Mouse (Mus musculus): ENCODE measurements around the gene Tmem120a. TPM values are rescaled to one million over a fixed set of nuclear protein-coding genes. Genes with fewer than 3 reads are reported as not detected.
A peak's percentile ranks its signal among the peaks of the same experiment; 100 is the strongest.

Gene Tmem120a
- polyA plus RNA-seq, 1 experiment from 2014 or later, result 18.9 TPM

DNA sequence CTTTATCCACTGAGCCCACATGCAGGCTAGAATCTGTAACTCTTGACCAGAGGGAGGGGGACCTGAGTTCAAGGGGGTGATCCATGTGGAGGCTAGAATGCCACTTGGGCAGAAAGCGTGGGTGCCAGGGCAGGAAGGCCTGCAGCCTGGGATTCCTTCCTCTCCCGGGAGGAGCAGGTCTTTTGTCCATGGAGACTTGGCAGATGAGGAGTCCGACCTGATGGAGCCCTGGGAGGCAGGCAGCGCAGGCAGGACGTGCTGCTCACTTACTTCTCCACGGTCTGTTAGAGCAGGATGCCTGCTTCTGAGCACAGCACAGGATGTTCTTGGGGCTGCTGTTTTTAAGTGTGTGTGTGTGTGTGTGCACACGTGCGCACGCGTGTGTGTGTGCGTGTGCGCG is 37.2 kb downstream of the Tmem120a start:
- Histone ChIP-seq H3K4me3 (replicated peaks) (no peak overlapping the region), H3K27me3 (no peaks in the 10 kb centered on the region), H3K4me1 (replicated peaks) (peaks cover 41% of the 10 kb centered on the region), H3K36me3 (replicated peaks) (peaks cover 16% of the 10 kb centered on the region; the same call in 1 of the 2 replicates), H3K4me2 (no peak overlapping the region), H3K27ac (replicated peaks) (no peak overlapping the region), H3K9ac (no peak overlapping the region), H3K9me3 (replicated peaks) (no peaks in the 10 kb centered on the region)
- 84% methylated on average over 13 of the region's 13 CpGs for WGBS (ENCODE audit: insufficient replicate concordance)
- no peak for ATAC-seq (ENCODE audit: insufficient read depth)

DNA sequence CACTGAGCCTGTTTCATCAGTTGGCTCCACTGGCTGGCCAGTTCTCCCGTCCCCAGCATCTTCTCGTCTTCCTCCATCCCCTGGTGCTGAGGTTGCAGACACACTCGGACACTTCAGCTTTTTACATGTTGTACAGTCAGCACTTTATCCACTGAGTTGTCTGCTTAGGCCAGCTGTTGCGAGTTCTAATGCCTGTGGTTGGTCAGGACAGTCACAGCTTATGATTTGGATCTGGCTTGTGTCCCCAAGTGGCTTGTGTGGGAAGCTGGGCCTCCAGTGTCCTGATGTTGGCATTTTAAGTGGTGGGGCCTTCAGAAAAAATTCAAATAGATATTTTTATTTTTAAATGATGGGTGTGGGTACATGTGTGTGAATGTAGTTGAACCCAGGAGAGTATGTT is 38.9 kb downstream of the Tmem120a start:
- Histone ChIP-seq H3K4me1 (replicated peaks) (peaks cover 27% of the 10 kb centered on the region), H3K27ac (replicated peaks) (no peak overlapping the region), H3K4me2 (no peak overlapping the region), H3K27me3 (no peaks in the 10 kb centered on the region), H3K9me3 (replicated peaks) (no peaks in the 10 kb centered on the region), H3K9ac (no peak overlapping the region), H3K36me3 (replicated peaks) (peaks cover 13% of the 10 kb centered on the region; the same call in 1 of the 2 replicates), H3K4me3 (replicated peaks) (no peak overlapping the region)
- no peak for ATAC-seq (ENCODE audit: insufficient read depth)
- WGBS (ENCODE audit: insufficient replicate concordance), result 65% methylated on average over 4 of the region's 4 CpGs

DNA sequence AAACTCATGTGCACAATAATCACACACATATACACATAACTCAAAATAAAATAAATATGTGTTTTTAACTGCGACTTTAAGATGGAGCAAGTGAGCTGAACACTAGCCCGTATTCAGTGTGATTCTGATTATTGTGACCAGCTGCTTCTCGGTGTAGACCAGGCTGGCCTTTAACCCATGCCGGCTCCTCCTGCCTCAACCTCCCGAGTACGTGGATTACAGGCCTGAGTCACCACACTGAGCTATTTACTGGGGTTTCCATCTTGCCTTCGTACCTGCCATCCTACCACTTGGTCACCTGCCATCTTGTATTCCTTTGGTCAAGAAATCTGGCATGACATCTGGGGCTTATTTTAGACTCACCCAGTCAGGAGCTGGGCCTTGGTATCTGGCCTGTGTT is 40.8 kb downstream of the Tmem120a start:
- Histone ChIP-seq H3K27me3 (no peaks in the 10 kb centered on the region), H3K9me3 (replicated peaks) (no peaks in the 10 kb centered on the region), H3K4me1 (replicated peaks) (peaks cover 20% of the 10 kb centered on the region), H3K4me2 (no peak overlapping the region), H3K27ac (replicated peaks) (no peak overlapping the region), H3K36me3 (replicated peaks) (peaks cover 16% of the 10 kb centered on the region; the same call in 1 of the 2 replicates), H3K9ac (no peak overlapping the region), H3K4me3 (replicated peaks) (no peak overlapping the region)
- ATAC-seq (ENCODE audit: insufficient read depth), result no peak
- WGBS (ENCODE audit: insufficient replicate concordance), result 78% methylated on average over 7 of the region's 7 CpGs

DNA sequence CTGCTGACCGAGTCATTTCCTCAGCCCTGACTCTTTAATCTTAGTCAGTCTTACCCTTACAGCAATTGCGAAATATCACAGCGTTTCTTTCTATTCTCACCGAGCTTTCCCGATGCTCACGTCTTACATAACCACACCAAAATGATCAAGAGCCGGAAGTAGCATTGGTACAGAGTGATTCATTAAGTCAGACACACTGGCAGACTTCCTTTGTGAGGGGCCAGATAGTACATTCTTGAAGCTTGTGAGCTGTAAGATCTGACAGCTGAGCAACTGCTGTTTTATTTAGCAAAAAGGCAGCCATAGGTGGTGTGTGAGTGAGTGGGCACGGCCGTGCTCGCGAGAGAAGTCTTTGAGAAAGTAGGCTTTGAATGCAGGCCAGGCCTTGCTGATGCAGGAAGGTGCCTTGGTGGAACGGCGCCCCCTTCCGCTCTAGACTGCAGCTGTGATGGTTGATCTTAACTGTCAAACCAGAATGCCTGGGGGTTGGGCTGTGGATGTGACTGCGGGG is 41.5 kb downstream of the Tmem120a start:
- Histone ChIP-seq H3K9me3 (replicated peaks) (no peaks in the 10 kb centered on the region), H3K4me2 (no peak overlapping the region), H3K27me3 (no peaks in the 10 kb centered on the region), H3K9ac (no peak overlapping the region), H3K36me3 (replicated peaks) (peaks cover 16% of the 10 kb centered on the region; the same call in 1 of the 2 replicates), H3K4me3 (replicated peaks) (no peak overlapping the region), H3K27ac (replicated peaks) (no peak overlapping the region), H3K4me1 (replicated peaks) (peaks cover 15% of the 10 kb centered on the region)
- peak; percentile 26; the same call in 1 of the 2 replicates for ATAC-seq (ENCODE audit: insufficient read depth)
- WGBS (ENCODE audit: insufficient replicate concordance), result 12% methylated on average over 15 of the region's 15 CpGs

DNA sequence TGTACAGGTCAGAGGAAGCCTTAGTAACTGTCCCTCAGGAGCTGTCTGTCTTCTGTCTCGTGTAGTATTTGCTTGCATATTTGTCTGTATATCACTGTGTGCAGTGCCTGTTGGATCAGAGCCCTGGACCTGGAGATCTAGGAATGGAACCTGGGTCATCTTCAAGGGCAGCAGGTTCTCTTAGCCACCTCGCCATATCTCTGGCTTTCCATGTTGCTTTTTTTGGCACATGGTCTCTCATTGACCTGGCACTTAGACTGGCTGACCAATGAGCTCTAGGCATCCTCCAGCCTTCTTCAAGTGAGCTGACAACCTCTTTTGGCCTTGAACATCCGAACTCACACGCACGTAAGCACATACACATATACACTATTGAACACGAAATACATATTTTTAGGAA is 42.1 kb downstream of the Tmem120a start:
- no peak for ATAC-seq (ENCODE audit: insufficient read depth)
- H3K9ac ChIP-seq, result no peak overlapping the region
- H3K36me3 ChIP-seq (replicated peaks), result peaks cover 12% of the 10 kb centered on the region; the same call in 1 of the 2 replicates
- no peak overlapping the region for H3K4me2 ChIP-seq
- no peaks in the 10 kb centered on the region for H3K27me3 ChIP-seq
- WGBS (ENCODE audit: insufficient replicate concordance), result 58% methylated on average over 6 of the region's 6 CpGs
- no peaks in the 10 kb centered on the region for H3K9me3 ChIP-seq (replicated peaks)
- no peak overlapping the region for H3K4me3 ChIP-seq (replicated peaks)
- peaks cover 10% of the 10 kb centered on the region for H3K4me1 ChIP-seq (replicated peaks)
- no peak overlapping the region for H3K27ac ChIP-seq (replicated peaks)

DNA sequence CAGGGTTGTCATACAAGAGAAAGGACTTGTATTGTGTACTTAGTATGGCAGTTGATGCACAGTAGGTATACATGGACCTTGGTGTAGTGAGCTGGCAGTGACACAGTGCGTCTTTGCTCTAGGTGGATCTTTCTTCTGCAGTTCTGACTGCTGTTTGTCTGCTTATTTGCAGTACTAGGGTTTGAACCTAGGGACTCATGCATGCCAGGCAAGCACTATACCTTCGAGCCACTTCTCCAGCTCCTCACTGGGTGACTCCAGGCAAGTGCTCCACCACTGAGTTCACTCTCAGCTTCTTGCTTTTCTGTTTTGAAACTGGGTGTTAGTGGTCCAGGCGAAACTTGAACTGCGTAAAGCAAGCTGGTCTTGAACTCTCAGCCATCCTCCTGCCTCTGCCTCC is 42.6 kb downstream of the Tmem120a start:
- WGBS (ENCODE audit: insufficient replicate concordance), result 75% methylated on average over 4 of the region's 4 CpGs
- no peak for ATAC-seq (ENCODE audit: insufficient read depth)
- Histone ChIP-seq H3K4me3 (replicated peaks) (no peak overlapping the region), H3K4me1 (replicated peaks) (peaks cover 10% of the 10 kb centered on the region), H3K27ac (replicated peaks) (no peak overlapping the region), H3K9ac (no peak overlapping the region), H3K4me2 (no peak overlapping the region), H3K36me3 (replicated peaks) (peaks cover 8% of the 10 kb centered on the region; the same call in 1 of the 2 replicates), H3K27me3 (no peaks in the 10 kb centered on the region), H3K9me3 (replicated peaks) (no peaks in the 10 kb centered on the region)

DNA sequence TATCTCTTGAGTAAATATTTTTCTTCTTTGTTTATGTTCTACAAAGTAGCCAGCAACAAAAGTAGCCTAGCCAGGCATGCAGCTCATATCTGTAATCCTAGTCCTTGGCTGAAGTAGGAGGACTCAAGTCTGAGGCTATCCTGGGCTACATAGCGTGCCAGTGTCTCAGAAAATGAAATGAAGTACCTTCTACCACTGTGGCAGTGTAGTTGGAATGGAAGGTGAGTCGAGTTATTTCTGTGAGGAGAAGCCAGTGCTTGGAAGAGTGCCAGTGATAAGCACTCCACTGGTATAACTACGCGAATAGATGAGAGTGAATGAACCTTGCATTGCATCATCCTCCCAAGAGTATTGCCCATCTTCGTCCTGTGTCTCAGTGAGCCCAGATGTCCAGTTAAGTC is 46.5 kb downstream of the Tmem120a start:
- Histone ChIP-seq H3K4me2 (no peak overlapping the region), H3K27ac (replicated peaks) (no peak overlapping the region), H3K36me3 (replicated peaks) (peaks cover 3% of the 10 kb centered on the region; the same call in 1 of the 2 replicates), H3K4me1 (replicated peaks) (peaks cover 9% of the 10 kb centered on the region), H3K9me3 (replicated peaks) (no peaks in the 10 kb centered on the region), H3K4me3 (replicated peaks) (no peak overlapping the region), H3K9ac (no peak overlapping the region), H3K27me3 (no peaks in the 10 kb centered on the region)
- ATAC-seq (ENCODE audit: insufficient read depth), result no peak
- WGBS (ENCODE audit: insufficient replicate concordance), result 58% methylated on average over 5 of the region's 5 CpGs

DNA sequence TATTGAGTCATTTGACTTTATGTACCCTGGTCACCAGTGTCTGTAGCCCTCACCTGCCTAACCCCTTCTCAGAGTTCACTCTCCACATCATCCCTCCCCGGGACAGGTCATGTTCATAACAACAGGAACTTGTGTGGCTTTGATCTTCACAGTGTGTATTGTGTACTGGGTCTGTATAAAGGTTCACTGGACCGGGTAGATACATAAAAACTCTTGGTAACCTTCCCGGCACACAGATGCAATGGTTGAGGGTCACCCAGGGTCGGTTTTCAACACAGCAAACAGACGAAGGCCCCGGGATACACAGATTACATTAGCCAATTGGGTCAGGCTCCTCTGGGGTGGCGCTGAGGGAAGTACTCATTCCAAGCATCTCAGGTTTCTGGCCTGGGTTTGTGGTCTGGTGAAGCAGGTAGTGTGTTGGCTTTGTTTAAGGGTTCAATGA is 48.9 kb downstream of the Tmem120a start:
- 54% methylated on average over 7 of the region's 7 CpGs for WGBS (ENCODE audit: insufficient replicate concordance)
- ATAC-seq (ENCODE audit: insufficient read depth), result peak; percentile 75
- Histone ChIP-seq H3K4me3 (replicated peaks) (no peak overlapping the region), H3K9ac (no peak overlapping the region), H3K27me3 (no peaks in the 10 kb centered on the region), H3K4me2 (no peak overlapping the region), H3K4me1 (replicated peaks) (peaks cover 19% of the 10 kb centered on the region), H3K36me3 (replicated peaks) (peaks cover 3% of the 10 kb centered on the region; the same call in 1 of the 2 replicates), H3K27ac (replicated peaks) (peak overlapping the region; percentile 51; the same call in 1 of the 2 replicates), H3K9me3 (replicated peaks) (no peaks in the 10 kb centered on the region)

DNA sequence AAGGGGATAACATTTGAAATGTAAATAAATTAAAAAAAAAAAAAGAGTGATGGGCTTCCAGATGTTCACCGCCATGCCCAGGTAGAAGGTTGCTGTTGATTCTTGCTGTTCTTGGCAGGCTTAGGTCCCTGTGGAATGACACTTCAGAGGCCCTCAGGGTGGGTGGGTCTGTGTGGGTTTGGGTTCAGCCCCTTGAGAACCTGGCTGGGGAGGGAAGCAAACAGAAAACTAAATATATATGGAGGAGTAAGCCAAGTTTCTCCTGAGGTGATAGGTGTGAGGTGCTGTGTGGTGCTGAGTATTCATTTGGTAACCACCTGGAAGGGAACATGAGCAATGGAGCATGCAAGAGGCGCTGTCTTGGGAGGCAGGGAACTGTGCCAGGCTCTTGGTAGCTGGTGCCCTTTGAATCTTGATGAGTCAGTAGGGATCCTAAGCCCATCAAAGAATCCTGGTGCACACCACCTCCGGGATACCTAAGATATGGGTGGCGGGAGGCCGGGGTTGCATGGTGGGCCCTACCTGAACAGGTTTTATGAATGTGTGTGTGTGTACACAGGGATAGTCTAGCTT is 50.9 kb downstream of the Tmem120a start:
- no peaks in the 10 kb centered on the region for H3K9me3 ChIP-seq (replicated peaks)
- H3K27ac ChIP-seq (replicated peaks), result no peak overlapping the region
- no peak overlapping the region for H3K9ac ChIP-seq
- H3K36me3 ChIP-seq (replicated peaks), result no peaks in the 10 kb centered on the region
- H3K4me3 ChIP-seq (replicated peaks), result no peak overlapping the region
- no peaks in the 10 kb centered on the region for H3K27me3 ChIP-seq
- ATAC-seq (ENCODE audit: insufficient read depth), result no peak
- peaks cover 35% of the 10 kb centered on the region for H3K4me1 ChIP-seq (replicated peaks)
- no peak overlapping the region for H3K4me2 ChIP-seq
- WGBS (ENCODE audit: insufficient replicate concordance), result 80% methylated on average over 5 of the region's 5 CpGs

DNA sequence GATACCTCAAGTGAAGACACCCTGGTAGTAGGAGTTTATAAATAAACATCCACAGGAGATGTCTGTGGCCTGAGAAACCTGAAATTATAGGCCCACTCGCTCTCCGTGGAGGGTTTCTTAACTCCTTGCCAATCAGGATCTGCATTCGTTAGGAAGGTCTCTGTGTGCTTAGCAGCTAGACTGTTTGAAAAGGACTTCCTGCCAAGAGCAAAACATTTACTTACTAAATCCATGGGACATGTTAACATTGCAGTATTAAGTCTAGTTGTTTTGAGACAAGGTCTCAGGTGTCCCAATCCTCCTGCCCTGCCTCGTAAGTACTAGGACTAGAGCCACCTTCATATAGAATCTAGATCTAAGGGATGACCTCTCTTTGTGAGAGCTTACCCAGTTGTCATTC is 53.0 kb downstream of the Tmem120a start:
- H3K9ac ChIP-seq, result no peak overlapping the region
- 63% methylated on average over 4 of the region's 4 CpGs for WGBS (ENCODE audit: insufficient replicate concordance)
- no peak for ATAC-seq (ENCODE audit: insufficient read depth)
- no peaks in the 10 kb centered on the region for H3K36me3 ChIP-seq (replicated peaks)
- no peak overlapping the region for H3K4me2 ChIP-seq
- no peak overlapping the region for H3K4me3 ChIP-seq (replicated peaks)
- no peaks in the 10 kb centered on the region for H3K9me3 ChIP-seq (replicated peaks)
- H3K4me1 ChIP-seq (replicated peaks), result peaks cover 47% of the 10 kb centered on the region
- no peak overlapping the region for H3K27ac ChIP-seq (replicated peaks)
- no peaks in the 10 kb centered on the region for H3K27me3 ChIP-seq

DNA sequence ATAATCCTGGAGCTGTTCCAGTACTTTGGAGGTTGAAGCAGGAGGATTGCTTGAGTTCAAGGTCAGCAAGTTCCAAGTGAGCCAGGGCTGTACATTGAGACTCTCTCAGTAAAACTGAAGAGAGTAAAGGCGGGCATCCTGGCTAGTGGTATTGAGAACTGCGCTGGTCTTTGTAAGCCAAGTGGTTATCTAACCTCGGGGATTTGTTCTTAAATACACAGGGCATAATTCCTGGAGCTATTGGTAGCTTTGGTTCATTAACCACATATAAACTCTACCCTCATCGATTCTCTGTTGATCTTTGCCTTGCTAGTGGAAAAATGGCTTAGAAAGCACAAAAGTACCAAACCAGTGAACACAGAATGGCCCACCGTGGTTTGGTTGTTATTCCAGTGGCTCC is 53.8 kb downstream of the Tmem120a start:
- no peaks in the 10 kb centered on the region for H3K27me3 ChIP-seq
- H3K9ac ChIP-seq, result 0 out of 2 replicates have a peak overlapping the region, but pooled peaks have one; percentile 74
- ATAC-seq (ENCODE audit: insufficient read depth), result no peak
- H3K4me2 ChIP-seq, result peak overlapping the region; percentile 81
- H3K9me3 ChIP-seq (replicated peaks), result no peaks in the 10 kb centered on the region
- 63% methylated on average over 5 of the region's 5 CpGs for WGBS (ENCODE audit: insufficient replicate concordance)
- H3K27ac ChIP-seq (replicated peaks), result 0 out of 2 replicates have a peak overlapping the region, but pooled peaks have one; percentile 75
- H3K36me3 ChIP-seq (replicated peaks), result no peaks in the 10 kb centered on the region
- peak overlapping the region; percentile 79 for H3K4me3 ChIP-seq (replicated peaks)
- peaks cover 53% of the 10 kb centered on the region for H3K4me1 ChIP-seq (replicated peaks)
